Mouse (Mus musculus) Muller cell, postnatal 12 days (primary cell): ENCODE results near the gene Nrg3.
"Not testable (repeated sequence)": the region's sequence is repeated elsewhere in the genome, so short reads cannot be mapped to it uniquely, and the experiment has no call there.

Source experiments
- DNase-seq: peaks from one replicate; pipeline ENCODE4 v3.0.0-alpha.2; 2015; ENCODE audit errors: inconsistent ontology term

Gene Nrg3

DNA sequence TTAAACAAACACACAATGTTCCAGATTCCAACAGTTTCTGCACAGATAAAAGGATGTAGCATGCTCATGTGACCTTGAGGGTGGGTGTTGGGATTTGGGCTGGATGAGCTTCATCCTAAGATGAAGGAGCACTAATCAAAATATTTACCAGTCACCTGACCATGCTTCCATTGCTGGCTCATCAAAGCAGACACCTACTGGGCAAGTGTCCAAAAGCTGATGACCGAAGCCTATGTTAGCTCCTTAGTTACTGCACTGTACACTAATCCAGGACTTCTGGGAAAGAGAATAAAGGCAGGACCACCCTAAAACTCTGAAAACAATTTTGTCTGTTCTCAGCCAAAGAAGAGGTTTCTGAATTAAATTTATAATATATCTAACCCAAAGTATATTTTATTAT is 261.4 kb downstream of the Nrg3 start:
- no peak for DNase-seq

DNA sequence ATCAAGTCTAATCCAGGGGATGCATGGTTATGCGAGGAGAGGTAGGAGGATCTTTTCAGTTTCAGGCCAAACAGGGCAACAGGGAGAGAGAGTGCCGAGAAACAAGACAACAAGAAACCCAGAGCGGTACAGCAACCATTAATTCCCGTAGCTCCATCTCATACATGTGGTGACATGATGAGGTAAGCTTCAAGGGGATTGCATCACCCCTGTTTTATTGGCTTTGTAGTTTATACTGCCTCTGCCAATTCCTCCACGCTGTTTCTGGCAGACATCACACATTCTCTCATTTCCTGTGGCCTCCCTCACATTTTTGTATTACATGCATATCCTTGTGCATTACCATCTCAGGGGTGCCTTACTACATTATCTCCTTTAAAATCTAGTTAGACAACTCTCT is 280.9 kb downstream of the Nrg3 start:
- DNase-seq: peak; percentile 42

DNA sequence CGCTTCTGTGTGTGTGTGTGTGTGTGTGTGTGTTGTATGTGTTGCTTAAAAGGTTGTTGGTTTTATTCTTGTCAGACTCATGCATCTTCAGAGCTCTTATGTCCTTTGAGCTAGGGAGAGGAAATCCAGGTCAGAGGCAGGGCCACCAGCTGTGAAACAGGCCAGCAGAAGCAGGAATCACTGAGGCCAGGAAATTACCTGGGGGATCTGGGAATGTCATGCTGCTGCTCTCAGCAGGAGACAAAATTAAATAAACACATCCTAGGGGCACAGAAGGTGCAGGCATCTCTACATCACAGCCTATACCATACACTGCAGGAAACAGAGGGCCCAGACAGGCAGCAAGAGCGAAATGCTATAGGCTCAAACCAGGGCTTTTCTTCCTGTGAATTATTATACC is 299.2 kb downstream of the Nrg3 start:
- no peak for DNase-seq

DNA sequence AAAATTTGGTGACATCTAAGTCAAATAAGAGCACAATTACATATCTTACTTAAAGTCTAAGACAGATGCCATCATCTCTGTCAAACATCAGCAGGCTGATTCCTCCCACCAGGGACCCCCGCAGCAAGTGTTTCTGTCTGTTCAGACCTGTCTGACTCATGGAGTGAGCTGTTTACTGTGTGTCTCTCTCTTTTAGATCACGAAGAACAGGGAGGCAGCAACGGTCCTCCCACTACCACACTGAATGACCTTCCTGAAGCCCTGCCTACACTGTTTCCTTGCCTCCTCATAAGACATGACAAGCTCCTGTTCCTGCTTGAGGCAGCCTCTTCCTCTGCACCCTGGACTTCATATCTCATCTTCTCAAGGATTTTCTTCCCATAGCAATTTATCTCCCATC is 312.7 kb downstream of the Nrg3 start:
- DNase-seq: no peak

DNA sequence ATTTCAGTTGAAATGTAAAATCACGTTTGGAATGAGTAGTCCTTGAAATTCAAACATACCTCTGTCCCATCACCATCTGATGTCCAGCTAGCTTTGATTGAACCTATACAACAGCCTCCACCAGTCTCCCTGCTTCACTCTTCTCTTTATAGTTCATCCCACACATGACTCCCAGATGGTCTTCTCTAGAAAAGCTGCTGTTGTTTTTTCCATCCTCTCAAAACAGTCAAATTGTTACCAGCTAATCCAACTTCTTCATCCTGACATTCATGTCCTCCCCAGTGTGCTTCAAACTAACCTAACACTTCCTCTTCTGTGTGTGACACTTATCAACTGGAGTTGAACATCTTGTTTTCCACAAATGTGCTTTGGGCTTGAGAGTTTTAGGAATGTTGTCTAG is 317.4 kb downstream of the Nrg3 start:
- no peak for DNase-seq

DNA sequence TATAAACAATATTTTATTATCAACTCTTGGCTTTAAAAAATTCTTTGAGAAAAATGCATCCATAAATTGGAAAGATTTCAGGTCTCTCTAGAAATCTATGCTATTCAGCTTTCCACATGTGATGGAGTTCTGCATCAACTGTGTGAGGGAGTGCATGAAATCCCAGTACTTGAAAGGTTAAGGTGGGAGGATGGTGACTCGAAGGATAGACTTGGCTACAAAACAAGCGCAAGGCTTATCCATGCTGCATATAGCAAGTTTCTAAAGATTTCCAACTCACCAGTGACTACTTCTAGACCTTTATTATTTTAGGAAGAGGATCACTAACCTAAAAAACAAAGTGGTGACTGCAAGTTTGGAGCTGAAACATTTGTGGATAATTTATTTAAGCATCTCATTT is 343.1 kb downstream of the Nrg3 start:
- no peak for DNase-seq

DNA sequence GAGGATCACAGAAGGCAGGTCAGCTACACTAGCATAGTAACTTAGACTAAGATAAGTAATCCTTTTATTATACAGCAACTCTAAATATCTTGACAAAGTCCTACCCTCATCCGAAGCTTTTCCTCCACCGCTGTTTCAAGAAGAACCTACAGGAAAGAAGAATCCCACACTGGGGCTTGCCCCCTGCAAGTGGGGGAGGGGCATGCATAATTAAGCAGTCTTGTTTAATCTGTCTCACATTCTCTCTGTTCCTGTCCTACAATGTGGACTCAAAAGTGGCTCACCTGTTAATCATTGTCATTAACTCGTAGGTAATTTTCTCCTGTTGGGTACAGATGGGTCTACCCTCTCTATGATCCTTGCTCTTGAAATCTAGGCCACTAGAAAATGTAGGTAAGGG is 354.9 kb downstream of the Nrg3 start:
- no peak for DNase-seq

DNA sequence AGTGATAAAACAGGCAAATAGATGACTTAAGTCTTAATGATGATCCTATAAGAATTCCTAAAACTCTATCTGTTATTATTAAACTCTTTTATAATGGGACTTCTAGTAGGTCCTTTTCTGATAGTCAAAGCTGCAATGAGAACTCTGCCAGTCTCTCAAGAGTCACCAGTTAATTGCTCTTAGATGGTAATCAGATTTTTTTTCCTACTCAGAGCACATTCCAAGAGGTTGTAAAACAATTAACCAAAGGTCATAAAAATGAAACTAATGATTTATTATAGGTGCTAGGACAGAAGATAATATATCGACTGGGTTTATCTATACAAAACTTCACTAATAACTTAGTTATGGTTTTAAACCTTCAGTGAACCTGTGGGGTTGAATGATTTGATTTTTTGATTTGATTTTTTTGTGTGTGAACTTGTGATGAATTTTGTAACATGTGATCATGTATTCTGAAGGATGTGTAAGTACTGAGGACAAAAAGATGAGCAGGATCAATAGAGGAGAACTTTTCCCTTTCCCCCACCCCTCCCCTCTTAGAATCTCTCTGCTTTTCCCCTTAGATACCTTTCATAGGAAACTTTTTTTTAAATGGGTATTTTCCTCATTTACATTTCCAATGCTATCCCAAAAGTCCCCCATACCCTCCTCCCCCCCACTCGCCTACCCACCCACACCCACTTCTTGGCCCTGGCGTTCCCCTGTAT is 356.2 kb downstream of the Nrg3 start:
- not testable (repeated sequence) for DNase-seq

DNA sequence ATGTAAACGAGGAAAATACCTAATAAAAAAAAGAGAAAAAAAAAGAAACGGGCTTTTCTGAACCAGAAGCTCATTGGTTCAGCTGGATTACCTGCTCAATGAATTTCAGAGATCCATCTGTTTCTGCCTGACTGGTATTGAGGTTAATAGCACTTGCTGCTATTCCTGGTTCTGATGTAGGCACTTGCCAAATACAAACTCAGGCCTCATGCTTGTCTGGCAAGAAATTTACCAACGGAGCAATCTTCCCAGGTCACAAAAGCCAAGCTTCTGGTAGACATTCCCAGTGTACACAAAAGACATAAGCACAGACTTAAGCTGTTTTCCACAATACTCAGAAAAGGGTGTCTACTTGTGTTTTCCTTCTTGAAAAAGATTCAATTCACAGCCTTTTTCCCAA is 363.3 kb downstream of the Nrg3 start:
- DNase-seq: no peak

DNA sequence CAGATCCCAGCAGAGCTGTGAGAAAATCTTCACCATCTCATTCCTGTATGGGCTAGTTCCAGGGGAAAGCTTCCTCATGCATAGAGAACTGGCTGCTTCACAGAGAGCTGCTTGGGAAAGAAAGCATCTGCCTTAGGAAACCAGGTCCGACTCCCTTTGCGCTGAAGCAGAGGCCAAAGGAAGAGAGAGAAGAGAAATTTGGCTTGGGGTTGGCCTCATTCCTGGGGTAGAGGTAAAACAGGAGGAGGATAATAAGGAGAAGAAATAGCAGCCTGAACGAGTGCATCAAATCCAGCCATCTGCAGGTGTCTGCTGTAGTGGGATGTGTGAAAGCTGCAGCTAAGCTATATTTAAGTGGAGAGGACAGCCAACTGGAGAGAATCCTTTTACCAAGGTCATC is 366.1 kb downstream of the Nrg3 start:
- no peak for DNase-seq

DNA sequence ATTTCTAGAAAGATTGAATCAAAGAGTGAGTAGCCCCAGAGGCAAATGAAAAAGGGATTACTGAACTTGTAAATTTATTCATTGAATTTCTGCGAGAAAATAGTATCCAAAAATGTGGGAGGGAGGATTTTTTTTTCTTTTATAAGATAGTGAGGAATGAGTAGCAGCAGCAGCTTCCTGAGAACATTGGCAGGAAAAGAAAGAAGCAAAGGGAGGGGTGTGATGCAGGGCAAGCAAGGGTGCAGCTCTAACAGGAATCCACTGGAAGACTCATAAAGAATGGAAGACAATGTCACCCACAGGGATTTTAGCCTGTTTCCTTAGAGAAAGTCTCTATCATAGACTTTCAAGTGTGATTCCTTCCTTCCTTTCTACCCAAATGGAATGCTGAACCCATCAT is 377.7 kb downstream of the Nrg3 start:
- DNase-seq: no peak

DNA sequence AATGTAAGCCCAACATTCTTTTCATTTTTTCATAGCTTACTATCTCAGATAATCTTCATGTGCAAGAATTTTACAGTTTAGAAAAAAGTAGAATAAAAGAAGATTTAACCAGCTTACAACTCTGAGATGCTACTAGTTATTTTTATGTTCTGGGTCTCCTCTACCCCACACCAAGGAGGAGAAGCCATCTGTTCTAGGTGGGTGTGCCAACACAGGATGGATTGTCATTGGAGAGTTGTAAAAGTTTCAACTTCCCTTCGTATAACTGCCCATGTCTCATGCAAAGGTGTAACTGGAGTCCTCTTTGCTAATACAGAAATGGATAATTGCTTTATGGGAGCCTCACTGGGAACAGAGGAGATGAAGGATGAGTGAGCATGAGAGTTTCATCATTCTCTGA is 393.4 kb downstream of the Nrg3 start:
- DNase-seq: no peak

DNA sequence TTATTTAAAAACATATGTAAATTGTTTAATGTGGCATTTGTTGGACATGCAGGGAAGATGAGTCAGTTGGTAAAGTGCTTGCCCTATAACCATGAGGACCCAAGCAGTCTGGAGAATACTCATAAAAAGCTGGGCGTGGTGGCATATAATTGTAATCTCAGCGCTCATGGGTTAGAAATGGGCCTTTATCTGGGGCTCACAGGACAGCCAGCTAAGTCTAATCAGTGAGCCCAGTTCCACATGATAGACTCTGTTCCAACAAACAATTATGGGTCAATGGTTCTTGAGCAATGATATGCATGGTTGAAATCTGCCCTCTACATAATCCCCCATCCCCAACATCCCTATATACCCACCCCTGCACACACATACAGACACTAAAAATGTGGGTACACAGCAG is 421.3 kb downstream of the Nrg3 start:
- no peak for DNase-seq

DNA sequence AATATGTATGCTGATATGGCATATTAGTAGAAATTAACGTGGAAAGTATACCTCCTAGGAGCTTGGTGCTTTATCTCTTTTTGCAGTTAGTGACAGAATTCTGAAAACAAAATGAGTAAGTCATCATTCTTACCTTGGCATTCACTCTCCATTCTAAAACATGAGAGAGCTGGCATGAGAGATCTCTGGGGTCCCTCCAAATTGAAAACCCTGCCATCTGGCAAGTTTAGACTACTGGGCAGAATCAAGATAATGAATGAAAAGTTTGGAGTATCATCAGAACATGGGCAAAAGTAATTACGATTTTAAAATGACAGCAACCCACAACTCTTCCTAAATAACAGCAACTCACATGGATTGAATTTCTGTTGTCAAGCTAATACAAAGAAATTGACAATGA is 423.9 kb downstream of the Nrg3 start:
- no peak for DNase-seq

DNA sequence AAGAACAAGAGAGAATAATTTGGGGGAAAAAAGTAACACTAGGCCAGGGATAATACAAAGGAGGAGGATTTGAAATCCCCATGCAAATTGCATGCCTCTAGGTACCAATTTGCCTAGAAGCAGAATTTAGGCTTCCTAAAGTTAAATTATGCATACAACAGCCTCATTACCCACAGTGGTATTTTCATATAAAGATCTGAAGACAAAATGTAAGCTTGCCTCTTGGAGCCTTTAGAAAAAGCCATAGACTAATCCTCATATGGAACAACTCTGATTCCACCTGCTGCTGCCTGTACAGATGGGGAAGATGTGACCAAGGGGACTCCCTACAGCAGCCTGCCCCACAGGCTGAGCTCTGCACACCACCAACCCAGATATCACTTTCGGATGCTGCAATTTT is 428.6 kb downstream of the Nrg3 start:
- no peak for DNase-seq

DNA sequence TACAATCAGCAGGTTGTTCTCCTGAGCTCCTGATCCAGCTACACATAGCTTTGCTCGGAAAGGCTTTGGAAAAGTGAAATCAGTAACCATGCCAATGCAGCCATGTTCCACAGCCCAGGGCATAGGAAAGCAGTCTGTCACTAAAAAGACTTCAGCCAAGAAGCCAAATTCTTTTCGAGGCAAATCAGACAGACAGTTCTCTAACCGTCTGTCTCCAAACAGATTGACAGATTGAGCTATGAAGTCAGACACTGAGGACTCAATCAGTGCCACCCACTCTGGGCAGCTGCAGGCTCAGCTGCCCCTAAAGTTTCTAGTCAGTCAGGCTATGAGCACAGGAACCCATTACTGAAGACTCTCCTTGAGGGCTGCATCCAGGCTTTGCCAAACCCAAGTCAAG is 429.1 kb downstream of the Nrg3 start:
- no peak for DNase-seq

DNA sequence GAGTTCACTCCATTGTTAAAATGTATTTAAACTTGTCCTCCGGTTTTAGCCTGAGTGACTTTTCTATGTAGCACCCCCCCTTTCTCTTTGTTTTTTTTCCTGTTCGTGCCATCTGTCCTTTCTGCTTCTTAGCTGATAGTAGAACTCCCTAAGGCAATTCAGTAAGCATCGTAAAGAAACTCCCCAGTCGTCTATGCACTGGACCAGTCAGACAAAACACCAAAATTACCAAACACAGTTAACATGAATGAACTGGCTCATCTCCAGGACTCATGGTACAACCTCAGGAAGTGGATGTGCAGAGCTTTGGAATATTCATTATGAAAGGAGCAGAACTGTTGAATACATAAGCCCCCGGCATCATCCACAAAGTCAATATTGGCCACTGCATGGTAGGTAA is 429.5 kb downstream of the Nrg3 start:
- no peak for DNase-seq

DNA sequence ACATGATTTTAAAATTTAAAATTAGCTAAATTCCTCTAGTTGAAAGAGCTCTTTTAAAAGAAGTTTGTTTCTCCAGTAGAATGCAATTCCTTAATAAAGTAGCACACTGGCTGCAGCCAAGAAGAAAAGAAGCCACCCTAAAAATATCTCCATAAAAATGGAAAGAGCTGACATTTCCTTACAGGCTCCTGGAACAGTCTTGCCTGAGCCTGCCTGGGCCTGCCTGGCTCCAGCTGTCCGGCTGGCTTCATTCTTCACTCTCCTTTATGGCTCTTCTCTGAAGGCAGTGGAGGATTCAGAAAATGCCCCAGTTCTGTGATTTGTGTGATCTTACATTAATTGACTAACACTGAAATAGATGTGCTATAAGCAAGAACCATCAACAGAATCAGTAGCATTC is 433.8 kb downstream of the Nrg3 start:
- DNase-seq: no peak

DNA sequence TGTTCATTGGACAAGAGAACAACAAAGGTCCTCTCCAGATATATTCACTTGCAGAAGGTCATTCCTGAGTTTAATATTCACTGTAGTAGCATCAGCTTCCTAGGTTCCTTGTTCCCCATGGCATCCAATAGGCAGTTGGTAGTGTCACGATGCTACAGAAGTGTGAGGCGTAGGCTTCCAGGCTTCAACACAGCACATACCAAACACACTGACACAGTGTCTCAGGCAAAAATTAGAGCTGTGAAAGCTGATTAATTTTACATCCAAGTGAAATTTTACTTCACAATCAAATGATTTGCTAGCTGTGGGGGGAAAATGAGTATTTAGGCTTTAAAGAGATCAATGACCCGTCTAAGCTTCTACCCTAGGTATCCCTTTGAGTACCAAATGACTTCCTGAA is 438.4 kb downstream of the Nrg3 start:
- DNase-seq: no peak

DNA sequence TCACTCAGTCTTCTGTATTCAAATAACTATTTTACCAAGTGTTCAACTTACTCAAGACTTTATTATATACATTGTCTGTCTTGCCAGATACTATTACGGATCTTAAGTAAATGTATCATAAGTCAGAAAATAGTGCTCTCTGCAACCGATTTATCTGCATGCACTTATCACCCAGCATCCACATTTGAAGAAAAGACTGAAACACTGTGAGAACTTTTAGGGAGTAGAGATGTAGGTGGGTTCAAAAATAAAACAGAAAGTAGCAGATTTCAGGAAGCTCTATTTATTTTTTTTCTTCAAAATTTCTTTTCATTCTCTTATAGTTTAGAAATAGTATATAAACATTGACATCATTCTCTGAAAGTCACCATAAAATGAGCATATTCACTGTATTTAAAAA is 449.8 kb downstream of the Nrg3 start:
- DNase-seq: no peak

DNA sequence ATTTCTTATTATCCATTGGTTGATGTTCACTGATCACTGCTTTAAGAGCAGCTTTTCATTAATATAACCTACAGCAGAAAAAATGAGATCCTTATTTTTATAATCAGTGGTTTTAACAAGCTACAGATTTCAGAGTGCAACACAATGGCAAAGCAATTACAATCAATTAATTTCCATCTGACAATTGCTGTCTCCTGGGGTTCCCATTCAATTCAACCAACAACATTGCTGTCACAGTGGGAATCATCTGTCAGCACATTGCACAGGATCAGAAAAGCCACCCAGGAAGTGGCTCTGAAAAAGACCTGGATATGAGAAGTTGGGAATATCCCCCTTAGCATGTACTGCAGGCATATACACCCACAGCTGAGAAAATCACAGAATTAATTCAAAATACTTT is 458.8 kb downstream of the Nrg3 start:
- DNase-seq: peak; percentile 4

DNA sequence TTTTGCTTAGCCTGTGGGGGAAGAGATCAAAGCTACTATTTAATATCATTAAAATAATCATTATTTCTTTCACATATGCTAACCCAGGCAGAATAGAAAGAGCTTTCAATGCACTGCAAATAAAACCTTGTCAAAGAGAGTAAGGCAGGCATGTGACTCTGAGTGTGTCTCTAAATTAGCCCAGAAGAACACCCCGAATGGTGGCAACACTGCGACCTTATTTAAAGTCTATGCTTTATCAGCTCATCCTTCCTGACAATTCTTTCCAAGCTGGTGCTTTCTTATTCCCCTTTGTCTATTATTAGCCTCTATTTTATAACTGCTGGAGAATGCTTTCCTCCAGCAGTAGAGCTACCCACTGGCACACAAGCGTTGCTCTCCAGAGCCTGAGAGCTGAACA is 475.0 kb downstream of the Nrg3 start:
- no peak for DNase-seq

DNA sequence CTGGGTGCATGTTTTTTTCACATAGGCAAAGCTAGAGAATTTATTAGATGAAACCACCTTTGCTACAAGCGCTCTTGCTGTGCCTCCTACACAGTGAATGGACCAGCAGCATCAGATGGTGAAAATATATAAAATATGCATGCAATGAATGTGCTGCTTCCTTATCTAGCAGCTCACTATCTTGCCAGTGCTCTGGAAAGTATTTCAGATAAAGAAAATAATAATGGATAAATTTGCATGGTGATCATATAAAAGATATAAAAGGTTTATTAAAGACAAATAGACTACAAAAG is 480.4 kb downstream of the Nrg3 start:
- no peak for DNase-seq

DNA sequence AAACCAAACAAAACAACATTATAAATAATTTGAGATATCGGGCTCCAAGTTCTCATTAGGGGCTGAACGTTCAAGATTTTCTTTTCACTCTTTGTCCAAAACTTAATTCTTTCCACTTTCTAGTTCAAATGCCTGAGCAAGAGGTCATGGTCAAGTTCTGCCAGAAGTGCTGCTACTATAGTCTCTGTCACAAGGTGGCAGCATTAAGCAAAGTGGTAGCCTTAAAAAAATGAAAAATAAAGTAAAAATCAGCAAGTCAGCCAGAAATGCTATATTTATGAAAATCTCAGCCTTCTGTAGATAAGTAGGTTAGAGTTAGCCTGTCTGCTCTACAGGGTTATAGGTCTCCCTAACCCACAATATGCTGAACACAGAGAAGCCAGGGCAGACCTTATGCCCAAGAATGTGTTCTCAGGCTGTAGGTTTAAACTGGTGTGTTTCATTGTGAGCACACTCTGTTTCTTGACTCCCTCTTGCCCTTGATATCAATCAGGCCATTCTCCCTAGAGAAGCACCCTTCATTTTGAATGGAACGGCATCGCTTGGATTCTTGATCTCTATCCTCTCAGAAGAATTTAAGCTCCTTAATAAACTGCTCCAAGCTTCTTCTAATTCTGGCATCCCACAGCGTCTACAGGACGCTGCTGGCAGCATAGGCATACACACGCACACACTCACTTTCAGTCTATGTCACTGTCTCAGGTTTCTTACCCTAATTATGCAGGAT is 480.9 kb downstream of the Nrg3 start:
- peak; percentile 9 for DNase-seq
